Mouse (Mus musculus): ENCODE data around the gene Chmp4b. TPM values are rescaled to one million over a fixed set of nuclear protein-coding genes. Genes with fewer than 3 reads are reported as not detected.

Gene Chmp4b
- polyA plus RNA-seq, 1 experiment, result 298 TPM

GRCm38 (mm10) chr2:154638521-154638920 lies 13.0 kb upstream of the Chmp4b start:
- TF ChIP-seq POLR2A (IDR thresholded peaks at IDR 0.05; ENCODE audit: extremely low read depth, insufficient read depth, low read length) (no peak), CTCF (IDR thresholded peaks at IDR 0.05; ENCODE audit: extremely low read depth, insufficient read depth, low read length) (0 out of 2 replicates have a peak, but pooled peaks have one; percentile 3)
- no peak overlapping the region for H3K27ac ChIP-seq (ENCODE audit: insufficient read depth, low read length)
- H3K4me3 ChIP-seq (ENCODE audit: insufficient read depth, low read length), result no peak overlapping the region
- no peaks in the 10 kb centered on the region for H3K4me1 ChIP-seq (ENCODE audit: control insufficient read depth, insufficient read depth, low read length)

- H3K4me1 ChIP-seq (ENCODE audit: control insufficient read depth, insufficient read depth, low read length), result no peaks in the 10 kb centered on the region
- TF ChIP-seq CTCF (IDR thresholded peaks at IDR 0.05; ENCODE audit: extremely low read depth, insufficient read depth, low read length) (no peak), POLR2A (IDR thresholded peaks at IDR 0.05; ENCODE audit: extremely low read depth, insufficient read depth, low read length) (no peak)
- no peak overlapping the region for H3K27ac ChIP-seq (ENCODE audit: insufficient read depth, low read length)
- H3K4me3 ChIP-seq (ENCODE audit: insufficient read depth, low read length), result no peak overlapping the region
Observed at GRCm38 (mm10) chr2:154639115-154639514, 12.4 kb upstream of the Chmp4b start.

- no peak for TF ChIP-seq POLR2A (IDR thresholded peaks at IDR 0.05; ENCODE audit: extremely low read depth, insufficient read depth, low read length)
- TF ChIP-seq CTCF (IDR thresholded peaks at IDR 0.05; ENCODE audit: extremely low read depth, insufficient read depth, low read length), result no peak
- Histone ChIP-seq H3K4me3 (ENCODE audit: insufficient read depth, low read length) (no peak overlapping the region), H3K27ac (ENCODE audit: insufficient read depth, low read length) (no peak overlapping the region), H3K4me1 (ENCODE audit: control insufficient read depth, insufficient read depth, low read length) (no peaks in the 10 kb centered on the region)
Observed at GRCm38 (mm10) chr2:154641176-154641575, 10.3 kb upstream of the Chmp4b start.

- H3K27ac ChIP-seq (ENCODE audit: insufficient read depth, low read length), result no peak overlapping the region
- H3K4me1 ChIP-seq (ENCODE audit: control insufficient read depth, insufficient read depth, low read length), result no peaks in the 10 kb centered on the region
- TF ChIP-seq POLR2A (IDR thresholded peaks at IDR 0.05; ENCODE audit: extremely low read depth, insufficient read depth, low read length), result no peak
- no peak for TF ChIP-seq CTCF (IDR thresholded peaks at IDR 0.05; ENCODE audit: extremely low read depth, insufficient read depth, low read length)
- H3K4me3 ChIP-seq (ENCODE audit: insufficient read depth, low read length), result no peak overlapping the region
Observed at GRCm38 (mm10) chr2:154642005-154642459, 9.5 kb upstream of the Chmp4b start.

- H3K4me1 ChIP-seq (ENCODE audit: control insufficient read depth, insufficient read depth, low read length), result no peaks in the 10 kb centered on the region
- no peak overlapping the region for H3K27ac ChIP-seq (ENCODE audit: insufficient read depth, low read length)
- no peak for TF ChIP-seq CTCF (IDR thresholded peaks at IDR 0.05; ENCODE audit: extremely low read depth, insufficient read depth, low read length)
- no peak for TF ChIP-seq POLR2A (IDR thresholded peaks at IDR 0.05; ENCODE audit: extremely low read depth, insufficient read depth, low read length)
- no peak overlapping the region for H3K4me3 ChIP-seq (ENCODE audit: insufficient read depth, low read length)
Observed at GRCm38 (mm10) chr2:154642712-154643385, 8.7 kb upstream of the Chmp4b start.

- no peak for TF ChIP-seq POLR2A (IDR thresholded peaks at IDR 0.05; ENCODE audit: extremely low read depth, insufficient read depth, low read length)
- peak; percentile 49 for TF ChIP-seq CTCF (IDR thresholded peaks at IDR 0.05; ENCODE audit: extremely low read depth, insufficient read depth, low read length)
- no peaks in the 10 kb centered on the region for H3K4me1 ChIP-seq (ENCODE audit: control insufficient read depth, insufficient read depth, low read length)
- no peak overlapping the region for H3K27ac ChIP-seq (ENCODE audit: insufficient read depth, low read length)
- no peak overlapping the region for H3K4me3 ChIP-seq (ENCODE audit: insufficient read depth, low read length)
Observed at GRCm38 (mm10) chr2:154646634-154647033, 4.9 kb upstream of the Chmp4b start.

- TF ChIP-seq POLR2A (IDR thresholded peaks at IDR 0.05; ENCODE audit: extremely low read depth, insufficient read depth, low read length) (no peak), CTCF (IDR thresholded peaks at IDR 0.05; ENCODE audit: extremely low read depth, insufficient read depth, low read length) (peak; percentile 59)
- H3K4me3 ChIP-seq (ENCODE audit: insufficient read depth, low read length), result no peak overlapping the region
- H3K27ac ChIP-seq (ENCODE audit: insufficient read depth, low read length), result no peak overlapping the region
- H3K4me1 ChIP-seq (ENCODE audit: control insufficient read depth, insufficient read depth, low read length), result no peaks in the 10 kb centered on the region
Observed at GRCm38 (mm10) chr2:154648086-154648485, 3.4 kb upstream of the Chmp4b start.

- H3K27ac ChIP-seq (ENCODE audit: insufficient read depth, low read length), result no peak overlapping the region
- H3K4me3 ChIP-seq (ENCODE audit: insufficient read depth, low read length), result no peak overlapping the region
- no peaks in the 10 kb centered on the region for H3K4me1 ChIP-seq (ENCODE audit: control insufficient read depth, insufficient read depth, low read length)
- no peak for TF ChIP-seq CTCF (IDR thresholded peaks at IDR 0.05; ENCODE audit: extremely low read depth, insufficient read depth, low read length)
- TF ChIP-seq POLR2A (IDR thresholded peaks at IDR 0.05; ENCODE audit: extremely low read depth, insufficient read depth, low read length), result no peak
Observed at GRCm38 (mm10) chr2:154650404-154650803, 1.1 kb upstream of the Chmp4b start.

GRCm38 (mm10) chr2:154654976-154655375 lies 3.5 kb downstream of the Chmp4b start:
- TF ChIP-seq CTCF (IDR thresholded peaks at IDR 0.05; ENCODE audit: extremely low read depth, insufficient read depth, low read length) (no peak), POLR2A (IDR thresholded peaks at IDR 0.05; ENCODE audit: extremely low read depth, insufficient read depth, low read length) (no peak)
- Histone ChIP-seq H3K27ac (ENCODE audit: insufficient read depth, low read length) (no peak overlapping the region), H3K4me3 (ENCODE audit: insufficient read depth, low read length) (no peak overlapping the region), H3K4me1 (ENCODE audit: control insufficient read depth, insufficient read depth, low read length) (peaks cover 11% of the 10 kb centered on the region)

- Histone ChIP-seq H3K27ac (ENCODE audit: insufficient read depth, low read length) (no peak overlapping the region), H3K4me3 (ENCODE audit: insufficient read depth, low read length) (no peak overlapping the region), H3K4me1 (ENCODE audit: control insufficient read depth, insufficient read depth, low read length) (peaks cover 13% of the 10 kb centered on the region)
- TF ChIP-seq POLR2A (IDR thresholded peaks at IDR 0.05; ENCODE audit: extremely low read depth, insufficient read depth, low read length), result no peak
- TF ChIP-seq CTCF (IDR thresholded peaks at IDR 0.05; ENCODE audit: extremely low read depth, insufficient read depth, low read length), result no peak
Observed at GRCm38 (mm10) chr2:154655878-154656414, 4.4 kb downstream of the Chmp4b start.

Data from cortical plate, adult 2 months (tissue).